In the genomic region with DNA sequence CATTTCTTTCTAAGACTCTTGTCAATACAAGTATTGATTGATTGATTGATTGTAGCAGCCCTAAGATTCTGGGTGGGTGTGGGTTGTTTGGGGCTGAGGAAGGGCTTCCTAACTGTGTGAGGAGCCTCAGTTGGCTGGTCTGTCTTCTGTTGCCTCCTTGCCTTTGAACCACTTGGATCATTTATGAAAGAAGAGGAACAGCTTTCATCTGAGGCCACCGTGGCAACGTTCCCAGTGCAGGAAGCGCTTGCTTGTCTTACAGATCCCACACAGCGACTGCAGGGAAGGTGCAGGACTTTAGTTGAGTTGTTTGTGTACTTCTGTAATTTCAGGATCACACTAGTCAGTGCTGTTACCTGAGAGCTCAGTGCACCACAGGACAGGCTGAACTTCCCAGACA, we compare ENCODE assay signal across 13 mouse cellular contexts. TPM values are rescaled to one million over a fixed set of nuclear protein-coding genes. Genes with fewer than 3 reads are reported as not detected.
DNase-seq lines count a peak whose midpoint lies in the region; ATAC-seq and TF ChIP-seq lines count a peak whose summit lies in the region.
"Had no signal": no experiment of that assay in that cellular context is flagged by ENCODE, and none has a peak within 500 bp of the region (broad histone marks: within the 10 kb centered on the region; RNA-seq: fewer than 3 reads in every experiment).

No protein-coding gene starts in this region.

- H3K9ac ChIP-seq in hindbrain, embryonic 13.5 days = no peak overlapping the region
- H3K9ac ChIP-seq: hindbrain, embryonic 14.5 days had no signal

- H3K4me2 ChIP-seq in hindbrain, embryonic 13.5 days = no peak overlapping the region
- H3K4me2 ChIP-seq: heart, embryonic 11.5 days; hindbrain, embryonic 14.5 days had no signal

- H3K36me3 ChIP-seq in hindbrain, embryonic 13.5 days = no peaks in the 10 kb centered on the region
- H3K36me3 ChIP-seq: G1E had no signal

- H3K4me3 ChIP-seq in layer of hippocampus, adult 2 months = no peak overlapping the region
- no peak overlapping the region for H3K4me3 ChIP-seq in hindbrain, embryonic 13.5 days
- H3K4me3 ChIP-seq: left cerebral cortex, adult 2 months had no signal

- no peak for TF ChIP-seq CTCF in layer of hippocampus, adult 2 months (conservative IDR thresholded peaks at IDR 0.05)

- no peaks in the 10 kb centered on the region for H3K4me1 ChIP-seq in hindbrain, embryonic 13.5 days (replicated peaks)

- no peaks in the 10 kb centered on the region for H3K27me3 ChIP-seq in hindbrain, embryonic 13.5 days

- peak overlapping the region; percentile 52; the same call in 1 of the 2 replicates for H3K27ac ChIP-seq in layer of hippocampus, adult 2 months
- no peak overlapping the region for H3K27ac ChIP-seq in hindbrain, embryonic 13.5 days
- H3K27ac ChIP-seq: hindbrain, embryonic 14.5 days; left cerebral cortex, adult 2 months had no signal

- H3K9me3 ChIP-seq in hindbrain, embryonic 13.5 days = no peaks in the 10 kb centered on the region
- H3K9me3 ChIP-seq: G1E had no signal

- ATAC-seq in hindbrain, embryonic 13.5 days (ENCODE audit: low FRiP score) = no peak

- WGBS in hindbrain, embryonic 13.5 days = 81% methylated on average over 4 of the region's 4 CpGs

- peak; percentile 12 for DNase-seq in cerebellum, adult 11 months
- DNase-seq in cerebellum, adult 11-12 months = no peak
- peak in 1 of 2 experiments; percentile 4 for DNase-seq in layer of hippocampus, adult 2 months (ENCODE audit: low spot score in 2 of 2)
- no peak for DNase-seq in layer of hippocampus, adult 11-12 months (ENCODE audit: low spot score)
- DNase-seq in adrenal gland, adult 8-10 months = peak; percentile 13
- DNase-seq in cerebellum, postnatal 14 days = peak; percentile 30 to 36
- no peak for DNase-seq in liver
- DNase-seq: thymus, adult 18-20 months had no signal

RNA-seq across cellular contexts. Expression of a gene that starts 25.8 kb away (rescaled TPM):
- 1 to 10 TPM; 5.1 to 5.8 TPM for total RNA-seq in layer of hippocampus, adult 2 months (2021)
- 1 to 10 TPM; 2.7 to 3.8 (median 3.2) TPM for total RNA-seq in adrenal gland, adult 8-10 months (2022)
- polyA plus RNA-seq in hindbrain, embryonic 13.5 days (2015; fragmentation: Nextera tagmentation; extraction: Ambion mirVana) = 1.9 and 2.4 TPM in 2 replicates
- polyA plus RNA-seq: G1E had no signal

Comparison
In these comparisons a context has a peak if more than half of its experiments do, and no peak if none do; other contexts are left out.
1. DNase-seq: peak in cerebellum, adult 11 months (single experiment), adrenal gland, adult 8-10 months (single experiment) and cerebellum, postnatal 14 days (2 of 2); none in cerebellum, adult 11-12 months (single experiment), layer of hippocampus, adult 11-12 months (single experiment) and liver (single experiment).